8 mouse cellular contexts compared by ENCODE assay signal in the genomic region with DNA sequence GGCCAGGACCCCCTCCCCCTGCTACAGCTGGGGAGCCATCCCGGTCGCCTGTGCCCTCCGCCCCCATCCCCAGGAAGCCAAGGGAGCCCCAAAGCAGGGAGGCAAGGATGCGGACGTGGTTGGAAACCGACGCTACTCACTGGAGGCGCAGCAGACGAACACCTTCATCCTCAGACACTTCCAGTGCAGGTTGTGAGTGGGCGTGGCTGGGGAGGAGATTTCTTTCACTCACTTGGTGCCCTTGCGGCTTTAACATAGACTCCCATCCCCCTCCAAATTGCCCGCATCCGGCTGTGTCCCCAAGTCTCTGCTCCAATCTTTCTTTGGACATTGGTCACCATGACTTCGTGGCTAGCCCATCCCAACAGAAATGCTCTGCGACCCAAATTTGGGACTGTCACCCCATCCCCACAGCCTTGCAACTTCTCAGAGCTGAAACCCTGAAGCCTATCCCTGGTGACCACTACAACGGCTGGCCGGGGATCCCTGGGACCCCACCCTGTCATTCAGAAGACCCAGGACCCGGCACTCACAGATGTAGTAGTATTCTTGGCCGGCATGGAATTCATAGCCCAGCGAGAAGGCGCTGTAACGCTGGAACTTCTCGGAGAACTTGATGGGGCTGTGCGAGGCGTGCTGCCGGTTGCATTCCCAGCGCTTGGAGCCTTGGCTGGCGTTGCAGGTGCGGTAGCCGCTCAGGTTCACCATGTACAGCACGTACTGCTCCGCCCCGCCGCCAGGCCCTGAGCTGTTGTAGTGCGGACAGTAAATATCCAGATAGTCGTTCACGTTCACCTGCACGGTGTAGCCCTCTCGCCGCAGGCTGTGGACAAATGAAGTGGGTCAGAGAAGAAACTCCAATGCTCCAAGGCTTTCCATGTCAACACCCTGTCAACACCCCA. TPM values are rescaled to one million over a fixed set of nuclear protein-coding genes. Genes with fewer than 3 reads are reported as not detected.
DNase-seq lines count a peak whose midpoint lies in the region; ATAC-seq and TF ChIP-seq lines count a peak whose summit lies in the region.

No protein-coding gene starts in this region.

- 8% methylated on average over 29 of the region's 40 CpGs for WGBS in embryonic facial prominence, embryonic 14.5 days
- whole genome bisulfite sequencing in kidney, postnatal 0 days = 14% methylated on average over 40 of the region's 40 CpGs

- peaks cover 24% of the 10 kb centered on the region for H3K27me3 ChIP-seq in embryonic facial prominence, embryonic 14.5 days (replicated peaks; ENCODE audit: control insufficient read depth, insufficient read depth, low read length)
- H3K27me3 ChIP-seq in kidney, postnatal 0 days (ENCODE audit: insufficient read depth, low read length) = peaks cover 14% of the 10 kb centered on the region; the same call in 1 of the 2 replicates

- no peaks in the 10 kb centered on the region for H3K9me3 ChIP-seq in embryonic facial prominence, embryonic 14.5 days (ENCODE audit: control insufficient read depth, low read length)
- H3K9me3 ChIP-seq in kidney, postnatal 0 days (replicated peaks; ENCODE audit: low read length) = no peaks in the 10 kb centered on the region

- H3K9ac ChIP-seq in embryonic facial prominence, embryonic 14.5 days (ENCODE audit: low read depth, low read length) = no peak overlapping the region
- no peak overlapping the region for H3K9ac ChIP-seq in kidney, postnatal 0 days (ENCODE audit: low read depth, low read length)

- ATAC-seq in embryonic facial prominence, embryonic 14.5 days (ENCODE audit: low read depth) = no peak
- no peak for ATAC-seq in kidney, postnatal 0 days (replicated peaks; ENCODE audit: low FRiP score, low read depth)

- H3K36me3 ChIP-seq in embryonic facial prominence, embryonic 14.5 days (ENCODE audit: control insufficient read depth, insufficient read depth, low read length) = no peaks in the 10 kb centered on the region
- no peaks in the 10 kb centered on the region for H3K36me3 ChIP-seq in kidney, postnatal 0 days (ENCODE audit: insufficient read depth, low read length)

- peak; percentile 25 for DNase-seq in embryo, embryonic 9.5 days (ENCODE audit: extremely low spot score)
- DNase-seq in embryo, embryonic 11 days = no peak
- DNase-seq in B cell, adult 2 months = peak; percentile 21 to 23
- no peak for DNase-seq in embryonic facial prominence, embryonic 14.5 days (ENCODE audit: low spot score)
- DNase-seq in kidney, postnatal 0 days (ENCODE audit: low spot score) = no peak
- DNase-seq in neural tube, embryonic 10.5 days (ENCODE audit: extremely low spot score, low spot score) = peak; percentile 37
- DNase-seq in yolk sac, embryonic 10.5 days (ENCODE audit: low spot score) = no peak
- no peak for DNase-seq in c-Kit-positive CD71-positive TER-119-positive erythroid progenitor cells, embryonic 14.5 days (ENCODE audit: low spot score)

- peak overlapping the region; percentile 57 for H3K4me2 ChIP-seq in embryonic facial prominence, embryonic 14.5 days (ENCODE audit: low read depth, low read length)
- peak overlapping the region; percentile 62 for H3K4me2 ChIP-seq in kidney, postnatal 0 days (ENCODE audit: low read length)

- H3K4me1 ChIP-seq in embryonic facial prominence, embryonic 14.5 days (ENCODE audit: control insufficient read depth, insufficient read depth, low read length) = peaks cover 46% of the 10 kb centered on the region
- H3K4me1 ChIP-seq in kidney, postnatal 0 days (replicated peaks; ENCODE audit: insufficient read depth, low read length) = peaks cover 39% of the 10 kb centered on the region

- no peak overlapping the region for H3K27ac ChIP-seq in embryonic facial prominence, embryonic 14.5 days (replicated peaks; ENCODE audit: low read depth, low read length)
- H3K27ac ChIP-seq in kidney, postnatal 0 days = no peak overlapping the region

- H3K4me3 ChIP-seq in embryonic facial prominence, embryonic 14.5 days (ENCODE audit: low read depth, low read length) = peak overlapping the region; percentile 27
- H3K4me3 ChIP-seq in kidney, postnatal 0 days (replicated peaks; ENCODE audit: low read depth, low read length) = peak overlapping the region; percentile 21

- TF ChIP-seq CTCF in kidney, postnatal 0 days (IDR thresholded peaks at IDR 0.05; ENCODE audit: low read depth) = no peak

RNA-seq across cellular contexts. Expression of gene Efna3, which starts 6.6 kb away (rescaled TPM):
- 18.7 and 21.2 TPM in 2 replicates for polyA plus RNA-seq in embryonic facial prominence, embryonic 14.5 days (2014; fragmentation: Nextera tagmentation; extraction: Ambion mirVana)
- polyA plus RNA-seq in kidney, postnatal 0 days (2015; fragmentation: Nextera tagmentation; extraction: Ambion mirVana) = 4.2 and 6.1 TPM in 2 replicates

RNA-seq across cellular contexts. Expression of gene Efna4, which starts 21.6 kb away (rescaled TPM):
- 17.5 and 20.7 TPM in 2 replicates for polyA plus RNA-seq in embryonic facial prominence, embryonic 14.5 days (2014; fragmentation: Nextera tagmentation; extraction: Ambion mirVana)
- 24.4 and 25.4 TPM in 2 replicates for polyA plus RNA-seq in kidney, postnatal 0 days (2015; fragmentation: Nextera tagmentation; extraction: Ambion mirVana)

RNA-seq across cellular contexts. Expression of gene Adam15, which starts 33.6 kb away (rescaled TPM):
- polyA plus RNA-seq in embryonic facial prominence, embryonic 14.5 days (2014; fragmentation: Nextera tagmentation; extraction: Ambion mirVana) = 44.4 and 51.7 TPM in 2 replicates
- 85.4 and 90.7 TPM in 2 replicates for polyA plus RNA-seq in kidney, postnatal 0 days (2015; fragmentation: Nextera tagmentation; extraction: Ambion mirVana)

RNA-seq across cellular contexts. Expression of gene Efna1, which starts 35.2 kb away (rescaled TPM):
- polyA plus RNA-seq in embryonic facial prominence, embryonic 14.5 days (2014; fragmentation: Nextera tagmentation; extraction: Ambion mirVana) = 33.8 and 35.8 TPM in 2 replicates
- 79.5 and 83.5 TPM in 2 replicates for polyA plus RNA-seq in kidney, postnatal 0 days (2015; fragmentation: Nextera tagmentation; extraction: Ambion mirVana)

RNA-seq across cellular contexts. Expression of gene Dcst2, which starts 45.6 kb away (rescaled TPM):
- not detected in 2 replicates for polyA plus RNA-seq in embryonic facial prominence, embryonic 14.5 days (2014; fragmentation: Nextera tagmentation; extraction: Ambion mirVana)
- polyA plus RNA-seq in kidney, postnatal 0 days (2015; fragmentation: Nextera tagmentation; extraction: Ambion mirVana) = 0.57 and 0.62 TPM in 2 replicates

Comparison
In these comparisons a context has a peak if more than half of its experiments do, and no peak if none do; other contexts are left out.
1. DNase-seq: peak in embryo, embryonic 9.5 days (single experiment), B cell, adult 2 months (2 of 2) and neural tube, embryonic 10.5 days (single experiment); none in embryo, embryonic 11 days (single experiment), embryonic facial prominence, embryonic 14.5 days (single experiment), kidney, postnatal 0 days (single experiment), yolk sac, embryonic 10.5 days (single experiment) and c-Kit-positive CD71-positive TER-119-positive erythroid progenitor cells, embryonic 14.5 days (single experiment).